ENCODE assay signal across 8 mouse cellular contexts in genomic region chr13:71962661-71963355, GRCm38 (mm10). TPM values are rescaled to one million over a fixed set of nuclear protein-coding genes. Genes with fewer than 3 reads are reported as not detected.
DNase-seq lines count a peak whose midpoint lies in the region; ATAC-seq and TF ChIP-seq lines count a peak whose summit lies in the region.

No protein-coding gene starts in this region.

- peak overlapping the region; percentile 43 for H3K4me3 ChIP-seq in kidney, postnatal 0 days (replicated peaks; ENCODE audit: low read depth, low read length)
- H3K4me3 ChIP-seq in embryonic facial prominence, embryonic 14.5 days (ENCODE audit: low read depth, low read length), result peak overlapping the region; percentile 57
- peak overlapping the region; percentile 56 for H3K4me3 ChIP-seq in hindbrain, embryonic 16.5 days (ENCODE audit: low read length)
- peak overlapping the region; percentile 63 for H3K4me3 ChIP-seq in midbrain, embryonic 15.5 days

- DNase-seq in kidney, postnatal 0 days (ENCODE audit: low spot score), result no peak
- no peak for DNase-seq in kidney, adult 9 months
- peak; percentile 10 for DNase-seq in embryonic facial prominence, embryonic 14.5 days (ENCODE audit: low spot score)
- no peak for DNase-seq in thymus, postnatal 4 days
- no peak for DNase-seq in cerebellum, adult 18-20 months
- DNase-seq in right cerebral cortex, postnatal 14 days, result no peak

- peak; percentile 40; the same call in 1 of the 2 replicates for ATAC-seq in kidney, postnatal 0 days (replicated peaks; ENCODE audit: low FRiP score, low read depth)
- peak; percentile 38; the same call in 1 of the 2 replicates for ATAC-seq in embryonic facial prominence, embryonic 14.5 days (ENCODE audit: low read depth)
- peak; percentile 22; the same call in 1 of the 2 replicates for ATAC-seq in hindbrain, embryonic 16.5 days
- peak; percentile 24; the same call in 1 of the 2 replicates for ATAC-seq in midbrain, embryonic 15.5 days (replicated peaks)

- peak overlapping the region; percentile 61 for H3K4me2 ChIP-seq in kidney, postnatal 0 days (ENCODE audit: low read length)
- H3K4me2 ChIP-seq in embryonic facial prominence, embryonic 14.5 days (ENCODE audit: low read depth, low read length), result peak overlapping the region; percentile 81
- peak overlapping the region; percentile 68 for H3K4me2 ChIP-seq in hindbrain, embryonic 16.5 days (ENCODE audit: low read length)
- H3K4me2 ChIP-seq in midbrain, embryonic 15.5 days, result peak overlapping the region; percentile 72

- no peaks in the 10 kb centered on the region for H3K36me3 ChIP-seq in kidney, postnatal 0 days (ENCODE audit: insufficient read depth, low read length)
- no peaks in the 10 kb centered on the region for H3K36me3 ChIP-seq in embryonic facial prominence, embryonic 14.5 days (ENCODE audit: control insufficient read depth, insufficient read depth, low read length)
- no peaks in the 10 kb centered on the region for H3K36me3 ChIP-seq in hindbrain, embryonic 16.5 days (ENCODE audit: control insufficient read depth, insufficient read depth, low read length)
- H3K36me3 ChIP-seq in midbrain, embryonic 15.5 days (replicated peaks), result no peaks in the 10 kb centered on the region

- TF ChIP-seq CTCF in kidney, postnatal 0 days (IDR thresholded peaks at IDR 0.05; ENCODE audit: low read depth), result no peak

- 1% methylated on average over 53 of the region's 55 CpGs for WGBS in kidney, postnatal 0 days
- under 1% methylated on average over 30 of the region's 55 CpGs for WGBS in embryonic facial prominence, embryonic 14.5 days
- WGBS in hindbrain, embryonic 16.5 days, result under 1% methylated on average over 51 of the region's 55 CpGs
- WGBS in midbrain, embryonic 15.5 days, result under 1% methylated on average over 55 of the region's 55 CpGs

- H3K9ac ChIP-seq in kidney, postnatal 0 days (ENCODE audit: low read depth, low read length), result peak overlapping the region; percentile 58
- peak overlapping the region; percentile 75 for H3K9ac ChIP-seq in embryonic facial prominence, embryonic 14.5 days (ENCODE audit: low read depth, low read length)
- peak overlapping the region; percentile 75 for H3K9ac ChIP-seq in hindbrain, embryonic 16.5 days (ENCODE audit: low read depth, low read length)
- peak overlapping the region; percentile 79 for H3K9ac ChIP-seq in midbrain, embryonic 15.5 days

- peak overlapping the region; percentile 42 for H3K27ac ChIP-seq in kidney, postnatal 0 days
- peak overlapping the region; percentile 55; the same call in 1 of the 2 replicates for H3K27ac ChIP-seq in embryonic facial prominence, embryonic 14.5 days (replicated peaks; ENCODE audit: low read depth, low read length)
- H3K27ac ChIP-seq in hindbrain, embryonic 16.5 days (ENCODE audit: low read depth, low read length), result peak overlapping the region; percentile 78
- peak overlapping the region; percentile 89 for H3K27ac ChIP-seq in midbrain, embryonic 15.5 days

- H3K4me1 ChIP-seq in kidney, postnatal 0 days (replicated peaks; ENCODE audit: insufficient read depth, low read length), result peaks cover 11% of the 10 kb centered on the region; the same call in 1 of the 2 replicates
- H3K4me1 ChIP-seq in embryonic facial prominence, embryonic 14.5 days (ENCODE audit: control insufficient read depth, insufficient read depth, low read length), result no peaks in the 10 kb centered on the region; the same call in 1 of the 2 replicates
- H3K4me1 ChIP-seq in hindbrain, embryonic 16.5 days (ENCODE audit: control insufficient read depth, insufficient read depth, low read depth, low read length), result peaks cover 16% of the 10 kb centered on the region
- H3K4me1 ChIP-seq in midbrain, embryonic 15.5 days, result peaks cover 46% of the 10 kb centered on the region

- no peaks in the 10 kb centered on the region for H3K9me3 ChIP-seq in kidney, postnatal 0 days (replicated peaks; ENCODE audit: low read length)
- no peaks in the 10 kb centered on the region for H3K9me3 ChIP-seq in embryonic facial prominence, embryonic 14.5 days (ENCODE audit: control insufficient read depth, low read length)
- no peaks in the 10 kb centered on the region for H3K9me3 ChIP-seq in hindbrain, embryonic 16.5 days (ENCODE audit: control insufficient read depth, low read length)
- H3K9me3 ChIP-seq in midbrain, embryonic 15.5 days, result no peaks in the 10 kb centered on the region

- H3K27me3 ChIP-seq in kidney, postnatal 0 days (ENCODE audit: insufficient read depth, low read length), result peaks cover 90% of the 10 kb centered on the region
- H3K27me3 ChIP-seq in embryonic facial prominence, embryonic 14.5 days (replicated peaks; ENCODE audit: control insufficient read depth, insufficient read depth, low read length), result peaks cover 88% of the 10 kb centered on the region
- H3K27me3 ChIP-seq in hindbrain, embryonic 16.5 days (replicated peaks; ENCODE audit: control insufficient read depth, insufficient read depth, low read length), result peaks cover 22% of the 10 kb centered on the region
- H3K27me3 ChIP-seq in midbrain, embryonic 15.5 days (replicated peaks), result peaks cover 33% of the 10 kb centered on the region

RNA-seq across cellular contexts. Expression of gene Irx1, which starts 0.7 kb away (rescaled TPM):
- polyA plus RNA-seq in kidney, postnatal 0 days (2015; fragmentation: Nextera tagmentation; extraction: Ambion mirVana), result 6.8 and 8.9 TPM in 2 replicates
- polyA plus RNA-seq in embryonic facial prominence, embryonic 14.5 days (2014; fragmentation: Nextera tagmentation; extraction: Ambion mirVana), result 3.8 and 4.0 TPM in 2 replicates
- polyA plus RNA-seq in hindbrain, embryonic 16.5 days (2015; fragmentation: Nextera tagmentation; extraction: Ambion mirVana), result 4.1 and 5.7 TPM in 2 replicates
- polyA plus RNA-seq in midbrain, embryonic 15.5 days (2015; fragmentation: Nextera tagmentation; extraction: Ambion mirVana), result 11.5 and 11.9 TPM in 2 replicates
